ENCODE assay signal across 28 mouse cellular contexts in the genomic region with DNA sequence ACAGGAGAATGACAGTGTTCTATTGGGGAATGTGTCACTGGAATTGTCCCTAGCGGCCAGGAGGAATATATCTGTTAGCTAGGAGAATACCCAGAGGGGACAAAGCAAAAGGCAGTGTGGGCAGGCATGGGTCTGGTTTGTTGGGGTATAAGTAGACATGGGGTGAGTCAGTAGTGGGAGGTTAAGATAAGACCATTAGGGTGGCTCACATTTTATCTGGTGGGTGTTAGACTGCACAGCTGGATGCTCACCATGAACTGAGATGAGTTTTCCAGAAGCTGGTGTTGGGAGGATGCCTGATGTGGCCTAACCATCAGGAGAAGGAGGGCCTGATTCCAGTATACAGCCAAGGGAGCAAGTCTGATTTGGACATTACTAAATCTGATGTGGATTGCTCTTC. TPM values are rescaled to one million over a fixed set of nuclear protein-coding genes. Genes with fewer than 3 reads are reported as not detected.
A peak's percentile ranks its signal among the peaks of the same experiment; 100 is the strongest.
DNase-seq lines count a peak whose midpoint lies in the region; ATAC-seq lines count a peak whose summit lies in the region.
"Had no signal": no experiment of that assay in that cellular context is flagged by ENCODE, and none has a peak within 500 bp of the region (broad histone marks: within the 10 kb centered on the region; RNA-seq: fewer than 3 reads in every experiment).

No protein-coding gene starts in this region.

- no peaks in the 10 kb centered on the region for H3K36me3 ChIP-seq in kidney, embryonic 15.5 days
- H3K36me3 ChIP-seq in liver, embryonic 12.5 days, result no peaks in the 10 kb centered on the region
- H3K36me3 ChIP-seq: forebrain, embryonic 10.5 days; heart, embryonic 13.5 days; limb, embryonic 13.5 days; midbrain, embryonic 12.5 days; neural tube, embryonic 12.5 days had no signal

- H3K27ac ChIP-seq in kidney, embryonic 15.5 days, result peak overlapping the region; percentile 52
- peak overlapping the region; percentile 54 for H3K27ac ChIP-seq in liver, embryonic 12.5 days
- H3K27ac ChIP-seq: forebrain, embryonic 10.5 days; heart, embryonic 13.5 days; hindbrain, embryonic 14.5 days; limb, embryonic 13.5 days; macrophage; midbrain, embryonic 12.5 days; neural tube, embryonic 12.5 days had no signal

- H3K4me3 ChIP-seq in kidney, embryonic 15.5 days (replicated peaks), result no peak overlapping the region
- H3K4me3 ChIP-seq in liver, embryonic 12.5 days, result no peak overlapping the region
- H3K4me3 ChIP-seq: forebrain, embryonic 10.5 days; heart, embryonic 13.5 days; limb, embryonic 13.5 days; midbrain, embryonic 12.5 days; neural tube, embryonic 12.5 days had no signal

- no peaks in the 10 kb centered on the region for H3K9me3 ChIP-seq in kidney, embryonic 15.5 days (replicated peaks)
- H3K9me3 ChIP-seq in liver, embryonic 12.5 days (replicated peaks), result no peaks in the 10 kb centered on the region
- H3K9me3 ChIP-seq: forebrain, embryonic 10.5 days; heart, embryonic 13.5 days; limb, embryonic 13.5 days; midbrain, embryonic 12.5 days; neural tube, embryonic 12.5 days had no signal

- H3K4me2 ChIP-seq in kidney, embryonic 15.5 days, result no peak overlapping the region
- H3K4me2 ChIP-seq in liver, embryonic 12.5 days, result peak overlapping the region; percentile 32
- H3K4me2 ChIP-seq: heart, embryonic 13.5 days; hindbrain, embryonic 14.5 days; limb, embryonic 13.5 days; midbrain, embryonic 12.5 days; neural tube, embryonic 12.5 days had no signal

- H3K9ac ChIP-seq in kidney, embryonic 15.5 days, result no peak overlapping the region
- H3K9ac ChIP-seq in liver, embryonic 12.5 days, result no peak overlapping the region
- H3K9ac ChIP-seq: forebrain, postnatal 0 days; heart, embryonic 13.5 days; hindbrain, embryonic 14.5 days; limb, embryonic 13.5 days; midbrain, embryonic 12.5 days; neural tube, embryonic 12.5 days had no signal

- no peak for ATAC-seq in kidney, embryonic 15.5 days (replicated peaks; ENCODE audit: low FRiP score)
- ATAC-seq in liver, embryonic 12.5 days, result peak; percentile 87
- peak; percentile 52; the same call in 1 of the 2 replicates for ATAC-seq in megakaryocyte-erythroid progenitor cell, adult 5-6 weeks (replicated peaks; ENCODE audit: low FRiP score, low TSS enrichment, poor library complexity, severe bottlenecking)
- ATAC-seq: forebrain, postnatal 0 days had no signal

- DNase-seq in kidney, postnatal 25 days, result no peak
- peak; percentile 21 for DNase-seq in c-Kit-positive CD71-positive TER-119-negative erythroid progenitor cells, embryonic 14.5 days (ENCODE audit: low read depth)
- no peak for DNase-seq in Muller cell, postnatal 12 days (ENCODE audit: inconsistent ontology term)
- DNase-seq in spleen, postnatal 10 days (ENCODE audit: low spot score in 2 of 2), result no peak
- no peak for DNase-seq in adipocyte (ENCODE audit: low spot score)
- DNase-seq: B cell, adult 2 months; cerebellum, adult 11-12 months; cerebellum, postnatal 36 days; forebrain, postnatal 0 days; thymus, postnatal 25 days had no signal

- WGBS in kidney, embryonic 15.5 days, result 87% methylated on average over 1 of the region's 1 CpGs
- 64% methylated on average over 1 of the region's 1 CpGs for WGBS in liver, embryonic 12.5 days (ENCODE audit: insufficient replicate concordance)

- no peaks in the 10 kb centered on the region for H3K27me3 ChIP-seq in kidney, embryonic 15.5 days
- no peaks in the 10 kb centered on the region for H3K27me3 ChIP-seq in liver, embryonic 12.5 days (replicated peaks)
- H3K27me3 ChIP-seq: heart, embryonic 13.5 days; midbrain, embryonic 12.5 days; neural tube, embryonic 12.5 days had no signal

- H3K4me1 ChIP-seq in kidney, embryonic 15.5 days, result no peaks in the 10 kb centered on the region
- H3K4me1 ChIP-seq in liver, embryonic 12.5 days, result peaks cover 20% of the 10 kb centered on the region
- H3K4me1 ChIP-seq: forebrain, embryonic 10.5 days; heart, embryonic 13.5 days; midbrain, embryonic 12.5 days; neural tube, embryonic 12.5 days had no signal

RNA-seq across cellular contexts. Expression of gene Abhd6, which starts 14.2 kb away (rescaled TPM):
- polyA plus RNA-seq in kidney, embryonic 15.5 days (2015; fragmentation: Nextera tagmentation; extraction: Ambion mirVana), result 24.7 and 26.6 TPM in 2 replicates
- polyA plus RNA-seq in liver, embryonic 12.5 days (2016; fragmentation: Nextera tagmentation; extraction: Ambion mirVana), result 8.2 and 10.6 TPM in 2 replicates
- total RNA-seq in megakaryocyte-erythroid progenitor cell, adult 5-6 weeks (2014; fragmentation: Nextera tagmentation), result 0.24 and 0.42 TPM in 2 replicates
- total RNA-seq in megakaryocyte-erythroid progenitor cell, adult 5-6 weeks (2017), result 0.99 TPM in 1 of 2 replicates, not detected in the other

RNA-seq across cellular contexts. Expression of gene Dnase1l3, which starts 22.6 kb away (rescaled TPM):
- polyA plus RNA-seq in kidney, embryonic 15.5 days (2015; fragmentation: Nextera tagmentation; extraction: Ambion mirVana), result 0.29 and 0.30 TPM in 2 replicates
- polyA plus RNA-seq in liver, embryonic 12.5 days (2016; fragmentation: Nextera tagmentation; extraction: Ambion mirVana), result 0.72 and 0.79 TPM in 2 replicates
- not detected in 2 replicates for total RNA-seq in megakaryocyte-erythroid progenitor cell, adult 5-6 weeks (2014; fragmentation: Nextera tagmentation)
- total RNA-seq in megakaryocyte-erythroid progenitor cell, adult 5-6 weeks (2017), result not detected in 2 replicates
- total RNA-seq: forebrain, postnatal 0 days; gastrocnemius, adult 18-20 months; left cerebral cortex, postnatal 14 days had no signal
- polyA plus RNA-seq: forebrain, embryonic 10.5 days had no signal

RNA-seq across cellular contexts. Expression of gene Gm45521, which starts 59.9 kb away (rescaled TPM):
- not detected in 2 replicates for polyA plus RNA-seq in kidney, embryonic 15.5 days (2015; fragmentation: Nextera tagmentation; extraction: Ambion mirVana)
- not detected in 2 replicates for polyA plus RNA-seq in liver, embryonic 12.5 days (2016; fragmentation: Nextera tagmentation; extraction: Ambion mirVana)
- not detected in 2 replicates for total RNA-seq in megakaryocyte-erythroid progenitor cell, adult 5-6 weeks (2014; fragmentation: Nextera tagmentation)
- not detected in 2 replicates for total RNA-seq in megakaryocyte-erythroid progenitor cell, adult 5-6 weeks (2017)
- total RNA-seq: adrenal gland, adult 18-20 months; forebrain, postnatal 0 days; gastrocnemius, adult 18-20 months; heart, postnatal 25 days; layer of hippocampus, postnatal 25 days; left cerebral cortex, postnatal 14 days had no signal
- polyA plus RNA-seq: forebrain, postnatal 0 days; gonadal fat pad, adult 2 months; heart, embryonic 13.5 days; intestine, embryonic 14.5 days; limb, embryonic 13.5 days; lung, embryonic 16.5 days; macrophage; midbrain, embryonic 12.5 days; neural tube, embryonic 12.5 days had no signal
